Mouse (Mus musculus) small intestine, adult 2 months (tissue): ENCODE measurements at regions not wholly inside any gene's neighbourhood (a gene's known extent, or its start where the extent isn't known, plus 50 kb on each side); places are given as distances from the start of the nearest gene placed in this dataset.

Experiments
- CTCF ChIP-seq: fragments of 200-500 bp; IDR thresholded peaks from 2 replicates; pipeline ENCODE4 v1.5.1; 2012; ENCODE audit warnings: low read depth, mild to moderate bottlenecking, control low read depth, inconsistent platforms, low read length, moderate library complexity, mixed read lengths; ENCODE audit not compliant: insufficient replicate concordance, insufficient read length; ENCODE audit errors: extremely low read depth
- POLR2A ChIP-seq: fragments of 200-500 bp; IDR thresholded peaks from 2 replicates; pipeline ENCODE4 v1.6.1; 2012; ENCODE audit warnings: low read depth, mild to moderate bottlenecking, control low read depth, inconsistent platforms, low read length, moderate library complexity

DNA sequence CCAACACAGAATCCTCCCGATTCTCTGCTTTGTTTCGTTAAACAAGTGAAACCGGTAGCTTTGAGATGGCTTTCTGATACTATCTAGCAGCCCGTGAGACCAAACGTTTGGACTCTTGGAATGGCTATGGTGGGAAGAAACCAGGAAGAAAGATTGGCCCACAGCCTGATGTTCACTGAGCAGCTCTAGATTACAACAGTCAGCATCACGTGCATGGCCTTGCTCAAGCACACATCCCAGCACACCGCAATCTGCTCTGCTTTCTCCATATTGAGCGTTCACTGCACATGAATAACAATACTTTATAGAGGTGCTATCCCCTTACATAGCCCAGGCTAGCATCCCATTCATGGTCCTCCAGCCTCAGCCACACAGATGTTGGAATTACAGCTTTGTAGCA lies 80.5 kb upstream of the Pabpc6 start:
- TF ChIP-seq CTCF (no peak), POLR2A (no peak)
